Mouse (Mus musculus) 3134 (cell line): Measurements from ENCODE around the gene Leng8.
"Not testable (repeated sequence)": the region's sequence is repeated elsewhere in the genome, so short reads cannot be mapped to it uniquely, and the experiment has no call there.

Experiments used
- DNase-seq: peaks from one replicate; pipeline ENCODE4 v3.0.0-alpha.2; 2011; ENCODE audit warnings: low spot score; ENCODE audit not compliant: insufficient read length; ENCODE audit errors: extremely low read depth

The Leng8 gene

DNA sequence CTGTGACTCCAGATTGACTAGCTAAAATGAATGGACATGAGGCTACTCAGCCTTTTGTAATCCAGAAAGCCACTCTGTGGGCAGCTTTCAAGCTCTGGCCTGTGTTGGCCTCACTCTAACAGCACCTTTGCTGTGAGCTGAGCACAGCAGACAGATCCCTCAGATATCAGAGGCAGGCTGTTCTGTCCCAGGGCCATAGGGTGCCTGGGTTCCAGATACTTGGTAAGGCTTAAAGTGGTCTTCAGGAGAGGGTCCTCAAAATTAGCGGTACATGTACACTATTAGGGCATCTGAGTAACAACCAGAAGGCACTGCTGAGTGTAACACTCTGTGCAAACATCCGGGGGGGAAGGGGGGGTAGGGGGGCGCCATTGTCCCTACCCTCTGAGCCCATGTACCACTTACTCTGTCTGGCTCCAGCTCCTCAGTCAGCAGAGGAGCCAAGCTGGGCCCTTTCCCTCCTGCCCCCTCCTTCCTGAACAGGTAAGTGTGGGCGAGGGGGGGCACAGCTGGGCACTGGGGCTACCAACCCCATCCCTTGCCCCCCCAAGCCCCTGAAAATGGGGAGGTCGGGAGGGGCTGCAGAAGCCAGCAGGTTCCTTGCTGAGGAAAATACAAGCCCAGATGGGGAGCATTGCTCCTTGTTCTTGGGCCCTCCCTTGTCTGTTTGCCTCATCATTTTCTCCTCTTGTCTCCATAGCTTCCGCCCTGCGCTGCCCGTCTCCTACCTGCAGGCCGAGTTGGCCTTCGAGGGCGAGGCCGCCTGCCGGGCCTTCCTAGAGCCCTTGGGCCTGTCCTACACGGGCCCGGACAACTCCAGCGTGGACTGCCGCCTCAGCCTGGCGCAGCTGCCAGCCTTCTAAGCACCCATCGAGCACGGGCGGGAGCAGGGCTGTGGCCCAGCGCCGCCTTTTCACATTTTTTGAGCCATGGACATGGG, 9.7 kb downstream of the Leng8 start:
- no peak for DNase-seq

DNA sequence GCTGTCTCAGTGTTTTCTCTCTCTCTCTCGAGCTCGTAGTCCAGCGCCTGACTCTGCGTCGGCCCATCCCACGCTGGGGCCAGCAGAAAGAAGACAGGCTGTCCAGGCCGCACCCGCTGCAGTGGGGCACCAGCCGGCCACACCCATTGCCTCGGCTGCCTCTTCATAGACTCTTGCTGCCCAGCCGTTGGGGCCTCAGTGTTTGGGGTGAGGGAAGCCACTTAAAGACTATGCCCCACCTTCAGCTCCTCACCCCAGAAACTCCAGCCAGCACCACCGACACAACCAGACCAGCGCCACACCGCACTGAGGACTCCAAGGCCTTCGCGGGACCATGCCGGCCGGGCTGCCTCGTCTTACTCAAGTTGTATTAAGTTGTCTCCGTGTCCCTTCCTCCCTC, 10.5 kb downstream of the Leng8 start:
- no peak for DNase-seq

DNA sequence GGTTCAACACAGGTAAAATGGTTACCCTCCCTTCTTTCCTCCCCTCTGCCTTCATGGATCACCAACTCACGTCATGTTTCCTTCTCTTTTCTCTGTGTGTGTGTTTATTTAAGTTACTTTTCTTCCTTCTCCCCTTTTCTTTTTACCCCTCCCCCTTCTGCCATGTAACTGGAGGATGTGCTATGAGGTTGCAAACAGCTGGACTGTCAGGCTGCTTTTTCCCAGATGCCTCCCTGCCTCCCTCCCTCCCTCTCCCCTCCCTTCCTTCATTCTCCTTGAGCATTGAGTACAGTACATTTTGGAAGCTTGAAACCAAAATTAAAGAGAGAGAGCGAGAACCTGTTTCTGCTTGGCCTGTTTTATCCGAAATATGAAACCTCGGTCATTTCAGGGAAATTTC, 11.0 kb downstream of the Leng8 start:
- no peak for DNase-seq

DNA sequence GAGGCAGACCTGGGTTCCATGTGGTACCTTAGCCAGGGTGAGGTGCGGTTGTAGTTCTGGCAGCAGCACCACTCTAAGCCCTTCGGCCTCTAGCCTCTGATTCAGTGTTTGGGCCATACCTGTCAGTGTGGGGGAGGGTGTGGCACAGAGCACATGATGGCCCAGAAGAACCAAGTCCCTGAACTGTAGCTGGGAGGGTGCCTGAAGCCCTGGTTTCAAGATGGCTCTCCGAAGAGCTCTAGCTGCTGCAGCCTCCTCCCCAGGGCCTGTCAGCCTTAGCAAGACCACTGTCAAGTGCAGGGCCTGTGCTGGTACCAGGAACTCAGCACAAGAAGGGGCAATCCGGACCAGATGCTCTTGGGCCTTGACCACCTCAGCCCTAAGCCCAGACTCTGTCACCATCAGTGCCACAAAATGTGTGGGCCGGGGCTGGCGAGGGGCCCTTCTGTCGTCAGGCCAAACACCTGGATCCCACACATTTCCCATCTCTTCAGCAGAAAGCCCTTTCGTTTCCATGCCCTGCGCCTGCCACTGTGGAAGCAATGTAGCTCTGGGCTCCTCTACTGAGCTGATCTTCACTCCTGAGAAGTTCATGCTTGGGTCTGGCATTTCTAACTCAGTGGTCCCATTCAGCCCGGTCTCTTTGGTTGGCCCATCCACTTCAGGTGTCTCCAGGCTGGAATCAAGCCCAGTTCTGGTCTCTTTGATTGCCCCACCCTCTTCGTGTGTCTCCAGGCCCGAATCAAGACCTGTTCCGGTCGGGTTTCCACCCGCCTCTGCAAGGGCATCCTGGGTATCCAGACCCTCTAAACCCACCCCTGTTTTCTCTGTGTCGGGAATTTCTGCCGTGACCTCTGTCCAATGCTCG, 11.7 kb downstream of the Leng8 start:
- DNase-seq = peak; percentile 51

DNA sequence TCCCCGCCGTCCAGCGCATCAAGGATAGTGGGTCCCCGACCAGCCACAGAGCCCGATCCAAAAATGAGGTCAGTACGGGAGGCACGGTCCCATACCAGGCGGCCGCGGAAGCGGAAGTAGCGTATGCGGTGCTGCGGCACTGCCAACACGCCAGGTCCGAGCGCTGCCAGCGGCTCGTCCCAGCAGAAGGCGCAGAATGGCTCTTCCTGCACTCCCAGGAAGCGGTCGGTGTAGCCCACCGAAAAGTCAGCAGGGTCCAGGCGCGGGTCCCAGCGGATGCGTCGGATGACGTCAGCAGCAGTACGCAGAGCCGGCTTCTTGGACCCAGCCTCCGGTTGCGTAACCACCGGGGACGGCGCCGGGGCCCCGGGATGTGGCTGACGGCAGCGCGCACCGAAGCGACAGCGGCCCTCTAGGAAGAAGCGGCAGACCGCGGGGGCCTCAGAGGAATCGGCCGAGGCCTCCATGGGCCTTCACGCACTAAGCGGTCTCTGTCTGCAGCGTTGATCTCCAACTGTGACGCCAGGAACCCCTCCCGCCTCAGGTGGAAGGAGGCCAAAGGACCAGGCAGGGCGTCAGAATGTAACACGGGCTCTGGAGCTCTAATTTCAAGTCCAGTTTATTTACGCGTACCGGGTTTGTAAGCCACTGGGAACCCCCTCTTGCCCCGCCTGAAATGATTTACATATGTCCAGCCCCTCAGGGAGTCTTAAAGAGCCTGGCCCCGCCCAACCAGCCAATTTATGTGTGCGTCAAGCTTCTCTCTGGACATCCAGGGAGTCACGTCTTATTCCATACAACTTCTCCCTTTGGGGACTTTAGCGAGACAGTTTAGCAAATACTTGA, 12.6 kb downstream of the Leng8 start:
- DNase-seq = peak; percentile 87

DNA sequence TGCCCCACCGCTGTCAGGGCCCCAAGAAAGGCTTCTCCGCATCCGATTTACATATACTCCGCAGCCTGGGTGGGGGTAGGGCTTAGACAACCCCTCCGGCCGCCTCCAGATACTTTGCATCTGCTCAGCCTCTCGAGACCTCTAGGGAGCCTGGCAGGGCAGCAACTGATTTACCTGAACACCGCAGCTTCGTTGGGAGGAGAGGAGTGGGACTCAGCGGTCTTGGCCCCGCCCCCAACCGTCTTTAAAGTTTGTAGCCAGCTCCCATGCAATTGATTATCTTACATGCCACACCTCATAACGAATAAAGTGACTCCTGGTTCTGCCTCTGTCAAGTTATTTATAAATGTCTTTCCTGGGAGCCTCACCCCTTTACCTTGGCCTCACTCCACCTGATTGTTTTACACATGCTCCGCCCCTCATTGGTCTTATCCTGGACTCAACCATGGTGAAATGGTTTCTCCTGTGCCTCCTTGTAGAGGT, 13.3 kb downstream of the Leng8 start, which contains the start of gene Leng9:
Leng9 (minus strand) TSS at position 316 of the 483 bp plus-strand sequence.
- DNase-seq = no peak

DNA sequence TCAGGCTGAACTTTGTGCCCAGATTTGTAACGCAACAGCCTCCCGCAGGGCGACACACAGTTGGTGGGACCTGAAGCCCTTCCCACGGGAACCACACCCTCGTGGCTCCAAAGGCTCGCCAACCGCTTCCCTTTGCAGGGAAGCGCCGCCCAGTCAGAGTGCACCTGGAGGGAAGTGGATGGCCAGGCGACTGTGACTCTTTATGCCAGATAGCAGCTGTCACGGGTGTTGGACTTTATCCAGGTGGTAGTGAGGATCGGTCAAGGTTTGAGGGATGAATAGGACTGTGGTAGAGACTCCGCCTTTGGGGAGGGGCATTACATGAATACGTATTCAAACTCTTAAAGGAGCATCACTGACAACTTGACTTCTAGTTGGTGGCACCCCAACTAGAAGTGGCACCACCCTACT, 14.0 kb downstream of the Leng8 start:
- DNase-seq = peak; percentile 50

DNA sequence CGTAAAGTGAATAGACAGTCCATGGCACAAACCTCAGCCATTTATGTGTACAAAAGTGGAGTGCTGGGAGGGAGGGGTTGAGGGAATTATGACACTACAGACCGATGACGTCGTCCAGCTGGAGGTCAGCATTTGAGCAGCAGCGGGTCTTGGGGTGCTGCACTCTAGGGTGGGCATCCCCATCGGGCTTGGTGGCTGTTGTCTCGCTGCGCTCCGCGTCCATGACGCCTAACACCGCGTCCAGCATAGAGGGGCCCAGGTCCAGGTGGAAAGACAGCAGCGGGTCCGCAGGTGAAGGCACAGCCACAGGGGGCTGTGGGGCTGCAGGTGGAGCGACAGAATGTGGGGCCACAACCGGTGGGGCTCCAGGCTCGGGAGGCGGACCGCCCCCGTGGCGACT, 14.4 kb downstream of the Leng8 start:
- no peak for DNase-seq

DNA sequence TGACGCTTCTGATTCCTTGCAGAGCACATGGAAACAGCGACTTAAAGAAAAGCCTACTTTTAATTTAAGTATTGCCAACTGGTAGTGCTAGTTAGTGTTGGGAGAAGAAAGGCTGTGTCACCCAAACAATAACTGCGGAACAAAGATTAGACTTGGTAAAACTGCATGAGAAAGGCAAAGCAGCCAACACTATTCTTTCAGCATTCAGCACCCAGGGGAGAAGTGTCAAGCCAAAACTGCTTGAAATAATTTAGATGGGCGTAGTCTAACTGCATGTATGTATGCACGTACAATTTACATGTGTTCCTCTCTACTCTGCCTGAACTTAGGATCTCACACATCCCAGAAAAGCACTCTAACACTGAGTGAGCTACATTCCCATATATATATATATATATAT, 17.5 kb downstream of the Leng8 start:
- DNase-seq = no peak

DNA sequence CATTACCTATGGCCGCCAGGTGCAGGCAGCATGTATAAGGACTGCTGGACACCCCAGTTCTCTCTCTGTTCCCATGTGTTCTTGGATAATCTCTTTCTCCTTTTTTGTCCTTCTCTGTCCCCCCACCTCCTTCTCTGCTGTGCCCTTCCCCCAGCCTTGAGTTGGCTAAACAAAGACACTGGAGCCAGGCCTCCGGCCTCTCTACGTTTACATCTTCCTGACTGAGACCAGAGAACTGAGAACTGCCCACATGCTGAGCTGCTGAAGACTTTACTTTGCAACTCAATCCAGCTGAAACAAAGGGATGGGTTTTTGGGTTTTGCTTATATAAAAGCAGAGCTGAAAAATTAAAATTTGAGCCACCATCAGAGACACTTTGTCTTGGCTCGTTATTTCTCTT, 18.1 kb downstream of the Leng8 start:
- no peak for DNase-seq

DNA sequence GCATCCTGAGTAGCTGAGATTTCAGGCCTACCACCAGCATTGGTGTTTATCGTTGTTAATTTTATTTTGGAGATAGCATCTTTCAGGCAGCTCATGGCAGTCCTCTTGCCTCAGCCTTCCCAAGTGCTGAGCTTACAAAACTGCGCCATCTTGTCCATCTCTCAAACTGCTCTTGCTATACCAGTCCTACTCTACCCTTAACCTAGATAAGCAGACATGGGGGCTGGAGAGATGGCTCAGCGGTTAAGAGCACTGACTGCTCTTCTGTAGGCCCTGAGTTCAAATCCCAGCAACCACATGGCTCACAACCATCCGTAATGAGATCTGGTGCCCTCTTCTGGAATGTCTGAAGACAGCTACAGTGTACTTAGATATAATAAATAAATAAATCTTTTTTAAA, 24.8 kb downstream of the Leng8 start:
- DNase-seq = not testable (repeated sequence)

DNA sequence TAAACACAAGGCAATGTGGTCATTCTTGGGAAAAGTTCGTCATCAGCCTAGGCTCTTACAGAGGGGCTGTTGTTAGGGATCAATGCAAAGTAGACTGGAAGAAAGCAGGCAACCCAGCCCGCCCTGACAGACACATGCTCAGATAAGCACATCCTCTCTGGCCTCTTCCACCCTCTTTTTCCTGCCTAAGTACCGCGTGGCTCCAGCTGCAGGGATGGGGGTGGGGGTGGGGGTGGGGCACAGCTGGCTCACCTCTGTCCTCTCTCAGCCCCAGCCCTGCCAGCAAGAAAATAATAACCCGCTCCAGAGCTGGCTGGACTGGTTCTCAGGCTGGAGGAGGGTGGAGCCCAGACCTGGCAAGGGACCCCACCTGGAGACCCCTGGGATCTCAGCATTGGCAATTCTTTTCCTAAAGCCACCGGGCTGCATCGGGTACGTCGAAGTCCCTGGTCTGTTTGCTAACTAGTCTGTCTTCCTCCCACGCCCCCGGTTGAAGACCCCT, 26.8 kb downstream of the Leng8 start:
- no peak for DNase-seq

DNA sequence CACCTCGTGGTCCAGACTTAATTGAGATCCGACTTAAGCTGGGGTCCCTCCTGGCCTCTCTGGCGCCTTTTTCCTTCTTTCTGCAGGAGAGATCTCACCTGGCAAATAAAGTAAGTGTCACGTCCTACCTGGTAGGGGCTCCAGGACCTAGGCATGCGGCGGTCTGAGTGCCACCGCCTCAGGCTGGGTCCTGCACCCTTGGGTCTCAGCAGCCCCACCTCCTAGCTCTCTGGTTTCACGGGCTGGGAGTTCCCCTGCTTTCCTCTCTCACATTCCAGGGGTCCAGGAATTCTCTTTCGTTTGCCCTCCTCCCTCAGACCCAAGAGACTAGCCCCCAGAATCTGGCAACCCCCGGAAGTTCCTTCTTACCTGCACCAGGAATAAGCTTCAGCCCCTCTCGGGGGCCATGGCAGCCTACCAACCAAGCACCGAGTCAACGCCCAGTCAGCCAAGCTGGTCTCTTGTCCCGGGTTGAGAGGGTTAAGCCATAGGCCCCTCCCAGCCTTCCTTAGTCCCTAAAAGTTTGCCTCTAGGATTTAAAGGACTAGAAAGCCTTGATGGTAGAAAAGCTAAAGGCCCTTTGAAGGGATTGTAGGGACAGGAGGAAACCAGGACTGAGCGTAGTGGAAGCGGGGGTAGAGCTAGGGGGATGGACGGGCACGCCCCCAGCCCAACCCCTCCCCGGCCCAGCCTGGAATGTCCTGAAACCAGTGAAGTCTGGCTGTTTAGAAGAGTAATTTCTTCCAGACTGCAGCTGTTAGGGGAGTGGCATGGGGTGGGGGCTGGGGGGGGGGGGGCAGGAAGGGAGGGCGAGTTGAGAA, 27.5 kb downstream of the Leng8 start, which contains the start of gene Cdc42ep5:
Cdc42ep5 (minus strand) TSS at position 771 of the 821 bp plus-strand sequence.
- peak; percentile 69 for DNase-seq

DNA sequence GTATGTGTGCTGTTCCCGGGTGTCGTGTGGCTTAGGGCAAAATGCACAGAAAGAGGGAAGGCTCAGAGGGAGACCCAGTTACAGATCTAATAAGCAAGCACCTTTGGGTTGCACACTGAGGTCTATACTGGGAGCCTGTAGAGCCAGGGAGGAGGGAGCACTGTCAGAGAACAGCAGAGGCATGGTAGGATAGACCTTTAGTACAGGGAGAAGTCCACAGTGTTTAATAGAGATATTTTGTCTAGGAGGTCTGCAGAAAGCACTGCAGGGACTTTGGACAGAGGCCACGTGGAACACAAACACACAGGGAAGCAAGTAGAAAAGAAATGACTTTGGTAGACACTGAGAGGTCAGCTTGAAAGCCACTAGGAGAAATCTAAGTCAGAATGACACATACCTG, 28.4 kb downstream of the Leng8 start:
- DNase-seq = no peak

DNA sequence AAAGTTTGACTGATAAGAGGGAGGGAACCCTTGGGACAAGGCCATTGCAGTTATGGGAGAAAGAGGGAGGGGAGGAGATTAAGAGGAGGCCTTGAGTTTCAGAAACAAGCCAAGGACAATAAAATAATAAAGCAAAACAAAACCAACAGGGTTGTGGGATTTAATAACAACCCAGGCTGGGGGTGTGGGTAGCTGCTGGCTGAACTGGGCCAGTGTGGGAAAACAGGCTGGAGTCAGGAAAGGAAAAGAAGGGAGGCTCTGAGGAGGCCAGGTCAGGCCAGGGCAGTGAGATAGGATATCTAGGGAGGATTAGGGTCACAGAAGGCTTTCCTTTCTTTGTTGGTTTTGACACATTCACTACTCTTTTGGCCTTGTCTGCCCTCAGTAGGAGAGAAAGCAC, 30.3 kb downstream of the Leng8 start:
- DNase-seq = no peak

DNA sequence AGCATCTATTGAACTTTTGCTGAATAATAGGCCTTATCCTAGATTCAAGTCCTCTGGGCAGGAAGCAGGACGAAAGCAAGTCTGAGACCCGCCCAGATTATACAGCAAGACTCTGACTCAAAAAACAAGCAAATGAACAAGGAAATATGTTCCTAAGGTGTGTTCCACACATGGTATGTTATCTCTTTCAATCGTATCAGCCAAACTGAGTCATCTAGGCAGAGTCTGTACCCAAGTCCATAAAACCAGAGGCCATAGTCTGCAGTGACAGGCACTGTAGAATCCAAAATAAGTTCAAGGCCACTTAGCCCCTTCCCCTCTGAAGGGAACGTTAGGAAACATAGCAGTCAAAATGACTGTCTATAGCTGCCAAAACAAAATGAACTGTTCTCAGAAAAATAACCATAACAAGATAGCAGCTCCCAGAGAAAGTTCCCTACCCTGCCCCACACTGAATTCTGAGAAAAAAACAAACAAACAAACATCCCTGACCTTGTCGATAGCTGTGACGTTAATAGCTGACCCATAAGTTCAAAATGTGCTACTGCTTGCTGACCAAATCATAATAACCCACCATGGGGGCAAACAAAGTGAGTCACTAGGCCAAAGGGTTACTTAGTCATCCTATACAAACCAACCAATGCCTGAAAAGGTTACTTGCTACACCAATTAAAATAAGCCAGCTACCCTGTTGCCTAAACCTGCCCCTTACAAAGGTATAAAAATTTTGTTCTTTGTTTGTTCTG, 33.5 kb downstream of the Leng8 start:
- DNase-seq = no peak

DNA sequence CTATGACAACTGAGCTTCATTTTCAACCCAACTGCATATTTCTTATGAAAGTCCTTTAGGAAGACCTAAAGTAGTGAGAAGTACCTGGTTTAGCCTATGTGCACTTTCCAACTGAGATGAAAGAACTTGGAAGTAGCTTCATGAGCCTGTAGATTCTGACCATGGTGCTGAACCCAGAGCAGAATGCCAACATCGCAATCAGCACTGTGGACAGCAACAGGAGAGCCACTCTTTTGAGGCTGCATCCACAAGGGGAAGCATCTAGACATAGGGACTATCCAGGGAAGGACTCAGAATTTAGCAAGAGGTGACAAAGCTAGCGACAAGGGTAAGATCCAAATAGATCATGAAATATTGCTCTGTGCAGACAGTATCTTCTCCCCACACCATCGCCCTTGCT, 41.6 kb downstream of the Leng8 start:
- no peak for DNase-seq
